Mouse (Mus musculus): ENCODE results near the gene Rai14. TPM values are rescaled to one million over a fixed set of nuclear protein-coding genes. Genes with fewer than 3 reads are reported as not detected.

The Rai14 gene
- 9.6 and 11.1 TPM in 2 replicates for total RNA-seq (2017)

- ATAC-seq (replicated peaks; ENCODE audit: low read depth, poor library complexity, severe bottlenecking), result peak; percentile 67
Measured at GRCm38 (mm10) chr15:10714409-10715138, at the start of gene Rai14. TSS of gene Rai14 (minus strand) at chr15:10714624.

- no peak for ATAC-seq (replicated peaks; ENCODE audit: low read depth, poor library complexity, severe bottlenecking)
Measured at GRCm38 (mm10) chr15:10761441-10761840, 47.0 kb upstream of the Rai14 start.

- ATAC-seq (replicated peaks; ENCODE audit: low read depth, poor library complexity, severe bottlenecking), result no peak
Measured at GRCm38 (mm10) chr15:10760006-10760405, 45.6 kb upstream of the Rai14 start.

- no peak for ATAC-seq (replicated peaks; ENCODE audit: low read depth, poor library complexity, severe bottlenecking)
Measured at GRCm38 (mm10) chr15:10759440-10759839, 45.0 kb upstream of the Rai14 start.

- no peak for ATAC-seq (replicated peaks; ENCODE audit: low read depth, poor library complexity, severe bottlenecking)
Measured at GRCm38 (mm10) chr15:10758808-10759207, 44.4 kb upstream of the Rai14 start.

GRCm38 (mm10) chr15:10751141-10751540 is 36.7 kb upstream of the Rai14 start:
- ATAC-seq (replicated peaks; ENCODE audit: low read depth, poor library complexity, severe bottlenecking), result no peak

GRCm38 (mm10) chr15:10750339-10750738 is 35.9 kb upstream of the Rai14 start:
- no peak for ATAC-seq (replicated peaks; ENCODE audit: low read depth, poor library complexity, severe bottlenecking)

- no peak for ATAC-seq (replicated peaks; ENCODE audit: low read depth, poor library complexity, severe bottlenecking)
Measured at GRCm38 (mm10) chr15:10749678-10750077, 35.3 kb upstream of the Rai14 start.

- ATAC-seq (replicated peaks; ENCODE audit: low read depth, poor library complexity, severe bottlenecking), result peak; percentile 68
Measured at GRCm38 (mm10) chr15:10747638-10748037, 33.2 kb upstream of the Rai14 start.

GRCm38 (mm10) chr15:10747226-10747625 is 32.8 kb upstream of the Rai14 start:
- ATAC-seq (replicated peaks; ENCODE audit: low read depth, poor library complexity, severe bottlenecking), result no peak; the same call in 1 of the 2 replicates

GRCm38 (mm10) chr15:10746303-10747051 is 32.1 kb upstream of the Rai14 start:
- no peak for ATAC-seq (replicated peaks; ENCODE audit: low read depth, poor library complexity, severe bottlenecking)

- peak; percentile 67 for ATAC-seq (replicated peaks; ENCODE audit: low read depth, poor library complexity, severe bottlenecking)
Measured at GRCm38 (mm10) chr15:10742441-10742840, 28.0 kb upstream of the Rai14 start.

GRCm38 (mm10) chr15:10739279-10739678 is 24.9 kb upstream of the Rai14 start:
- peak; percentile 50; the same call in 1 of the 2 replicates for ATAC-seq (replicated peaks; ENCODE audit: low read depth, poor library complexity, severe bottlenecking)

- ATAC-seq (replicated peaks; ENCODE audit: low read depth, poor library complexity, severe bottlenecking), result no peak
Measured at GRCm38 (mm10) chr15:10738354-10739142, 24.1 kb upstream of the Rai14 start.

- ATAC-seq (replicated peaks; ENCODE audit: low read depth, poor library complexity, severe bottlenecking), result no peak
Measured at GRCm38 (mm10) chr15:10735948-10736347, 21.5 kb upstream of the Rai14 start.

GRCm38 (mm10) chr15:10735216-10735615 is 20.8 kb upstream of the Rai14 start:
- ATAC-seq (replicated peaks; ENCODE audit: low read depth, poor library complexity, severe bottlenecking), result no peak

GRCm38 (mm10) chr15:10731398-10731797 is 17.0 kb upstream of the Rai14 start:
- no peak for ATAC-seq (replicated peaks; ENCODE audit: low read depth, poor library complexity, severe bottlenecking)

- no peak for ATAC-seq (replicated peaks; ENCODE audit: low read depth, poor library complexity, severe bottlenecking)
Measured at GRCm38 (mm10) chr15:10726272-10726671, 11.8 kb upstream of the Rai14 start.

GRCm38 (mm10) chr15:10724857-10725256 is 10.4 kb upstream of the Rai14 start:
- ATAC-seq (replicated peaks; ENCODE audit: low read depth, poor library complexity, severe bottlenecking), result no peak

GRCm38 (mm10) chr15:10723507-10723906 is 9.1 kb upstream of the Rai14 start:
- ATAC-seq (replicated peaks; ENCODE audit: low read depth, poor library complexity, severe bottlenecking), result peak; percentile 88
